Mouse (Mus musculus) brain, embryonic 14.5 days (tissue): ENCODE results near the gene Slc6a11.

Experiments used
- CTCF ChIP-seq: fragments of 200-500 bp; IDR thresholded peaks from 2 replicates; pipeline ENCODE4 v1.5.1; 2012; ENCODE audit warnings: inconsistent platforms, mild to moderate bottlenecking, moderate library complexity, borderline replicate concordance; ENCODE audit not compliant: insufficient read depth, insufficient read length; ENCODE audit errors: extremely low read depth
- POLR2A ChIP-seq: fragments of 200-500 bp; IDR thresholded peaks from 2 replicates; pipeline ENCODE4 v1.6.1; 2012; ENCODE audit warnings: mild to moderate bottlenecking, inconsistent platforms, borderline replicate concordance; ENCODE audit not compliant: poor library complexity, insufficient read depth, insufficient read length, severe bottlenecking; ENCODE audit errors: extremely low read depth

- TF ChIP-seq POLR2A (no peak), CTCF (no peak)
Observed at GRCm38 (mm10) chr6:114266273-114266672, 135.2 kb downstream of the Slc6a11 start.
